Mouse (Mus musculus) CH12.LX (cell line): ENCODE measurements around the gene Atg5. TPM values are rescaled to one million over a fixed set of nuclear protein-coding genes. Genes with fewer than 3 reads are reported as not detected.

Experiments used
- DNase-seq: peaks from one replicate; pipeline ENCODE4 v3.0.0-alpha.2; 2013; ENCODE audit errors: extremely low read depth
- H3K27ac ChIP-seq: 2 replicates; pipeline ENCODE4 v1.5.1; 2012; ENCODE audit warnings: low read depth, mild to moderate bottlenecking, control low read depth, moderate library complexity; ENCODE audit not compliant: insufficient read depth
- H3K27me3 ChIP-seq: replicated peaks from 2 replicates; pipeline ENCODE3; 2012; ENCODE audit warnings: inconsistent platforms
- H3K36me3 ChIP-seq, 2 experiments: replicated peaks in 1 of 2; 2 replicates each; pipeline versions ENCODE3 to v1.6.1; 2012; ENCODE audit warnings: inconsistent platforms in 1 of 2, low read length in 1 of 2, mild to moderate bottlenecking in 1 of 2, mixed read lengths in 1 of 2, moderate library complexity in 1 of 2; ENCODE audit not compliant: control insufficient read depth in 1 of 2, insufficient read depth in 1 of 2
- H3K4me1 ChIP-seq, 2 experiments: 2 replicates each; pipeline ENCODE4 v1.6.1; 2012; ENCODE audit warnings: inconsistent platforms in 1 of 2, moderate library complexity in 1 of 2; ENCODE audit not compliant: insufficient read depth in 2 of 2, control insufficient read depth in 1 of 2
- H3K4me2 ChIP-seq: 2 replicates; pipeline ENCODE4 v1.6.1; 2012; ENCODE audit warnings: low read depth, mild to moderate bottlenecking, control low read depth; ENCODE audit not compliant: poor library complexity, insufficient read depth, severe bottlenecking
- H3K4me3 ChIP-seq, 3 experiments: fragments of 150-350 bp in 1 of 3; sonication (generic) in 1 of 3; replicated peaks in 1 of 3; 2 replicates each; pipeline versions ENCODE3 to v1.5.1; 2011 to 2012; ENCODE audit warnings: low read depth in 2 of 3, low read length in 2 of 3, mild to moderate bottlenecking in 2 of 3, moderate library complexity in 2 of 3, control low read depth in 1 of 3, improper control_type of control experiment in 1 of 3, inconsistent platforms in 1 of 3, mixed read lengths in 1 of 3; ENCODE audit not compliant: poor library complexity in 1 of 3
- H3K79me2 ChIP-seq: replicated peaks from 2 replicates; pipeline ENCODE4 v1.6.1; 2012; ENCODE audit warnings: mild to moderate bottlenecking, moderate library complexity; ENCODE audit not compliant: control insufficient read depth, poor library complexity, insufficient read depth, severe bottlenecking; ENCODE audit errors: extremely low read depth
- H3K9ac ChIP-seq: 2 replicates; pipeline ENCODE4 v1.6.1; 2012; ENCODE audit warnings: low read depth, mild to moderate bottlenecking, control low read depth, moderate library complexity; ENCODE audit not compliant: insufficient read depth
- H3K9me3 ChIP-seq: replicated peaks from 2 replicates; pipeline ENCODE3; 2012; ENCODE audit warnings: low read length, inconsistent platforms, mixed read lengths
- BHLHE40 ChIP-seq: IDR thresholded peaks from 2 replicates; pipeline ENCODE4 v1.6.1; 2011; ENCODE audit warnings: mild to moderate bottlenecking, low read depth, low read length, improper control_type of control experiment
- CTCF ChIP-seq, 2 experiments: IDR thresholded peaks in 1 of 2; conservative IDR thresholded peaks in 1 of 2; 2 replicates each; pipeline ENCODE4 v1.5.1; 2011 to 2012; ENCODE audit warnings: low read depth in 2 of 2, low read length in 2 of 2, improper control_type of control experiment in 1 of 2, inconsistent platforms in 1 of 2, mild to moderate bottlenecking in 1 of 2, moderate library complexity in 1 of 2
- ELF1 ChIP-seq: IDR thresholded peaks from 2 replicates; pipeline ENCODE4 v1.6.1; 2014; ENCODE audit warnings: low read depth, mild to moderate bottlenecking, inconsistent platforms, low read length, improper control_type of control experiment
- EP300 ChIP-seq: IDR thresholded peaks from 2 replicates; pipeline ENCODE4 v1.6.1; 2011; ENCODE audit warnings: low read length, improper control_type of control experiment
- ETS1 ChIP-seq: conservative IDR thresholded peaks from 2 replicates; pipeline ENCODE4 v1.6.1; 2012; ENCODE audit warnings: low read depth, mild to moderate bottlenecking, inconsistent platforms, low read length, improper control_type of control experiment, moderate library complexity
- GABPA ChIP-seq: IDR thresholded peaks from 2 replicates; pipeline ENCODE4 v1.6.1; 2012; ENCODE audit warnings: low read depth, low read length, improper control_type of control experiment, inconsistent platforms; ENCODE audit not compliant: insufficient replicate concordance
- IRF4 ChIP-seq: IDR thresholded peaks from 2 replicates; pipeline ENCODE4 v1.6.1; 2014; ENCODE audit warnings: low read depth, mild to moderate bottlenecking, inconsistent platforms, low read length, improper control_type of control experiment
- JUN ChIP-seq: IDR thresholded peaks from 2 replicates; pipeline ENCODE4 v1.6.1; 2011; ENCODE audit warnings: low read depth, mild to moderate bottlenecking, low read length, improper control_type of control experiment, moderate library complexity; ENCODE audit not compliant: insufficient read depth
- JUND ChIP-seq: conservative IDR thresholded peaks from 2 replicates; pipeline ENCODE4 v1.6.1; 2011; ENCODE audit warnings: low read depth, low read length, improper control_type of control experiment
- KAT2A ChIP-seq: IDR thresholded peaks from 2 replicates; pipeline ENCODE4 v1.6.1; 2012; ENCODE audit warnings: low read length, improper control_type of control experiment, inconsistent platforms; ENCODE audit not compliant: insufficient replicate concordance
- MAZ ChIP-seq: IDR thresholded peaks from 2 replicates; pipeline ENCODE4 v1.6.1; 2012; ENCODE audit warnings: low read depth, mild to moderate bottlenecking, inconsistent platforms, low read length, improper control_type of control experiment, moderate library complexity
- NELFE ChIP-seq: IDR thresholded peaks from 2 replicates; pipeline ENCODE4 v1.6.1; 2011; ENCODE audit warnings: low read depth, low read length, improper control_type of control experiment
- NRF1 ChIP-seq: IDR thresholded peaks from 2 replicates; pipeline ENCODE4 v1.6.1; 2014; ENCODE audit warnings: low read depth, mild to moderate bottlenecking, inconsistent platforms, low read length, improper control_type of control experiment, moderate library complexity
- POLR2A ChIP-seq: IDR thresholded peaks from 2 replicates; pipeline ENCODE4 v1.6.1; 2011; ENCODE audit warnings: low read depth, mild to moderate bottlenecking, improper control_type of control experiment, low read length
- POLR2AphosphoS2 ChIP-seq: IDR thresholded peaks from 2 replicates; pipeline ENCODE4 v1.6.1; 2011; ENCODE audit warnings: low read depth, low read length, improper control_type of control experiment
- RAD21 ChIP-seq: IDR thresholded peaks from 2 replicates; pipeline ENCODE4 v1.6.1; 2011; ENCODE audit warnings: low read depth, mild to moderate bottlenecking, low read length, improper control_type of control experiment, moderate library complexity
- SIN3A ChIP-seq: IDR thresholded peaks from 2 replicates; pipeline ENCODE4 v1.6.1; 2012; ENCODE audit warnings: low read length, improper control_type of control experiment, inconsistent platforms
- TBP ChIP-seq: conservative IDR thresholded peaks from 2 replicates; pipeline ENCODE4 v1.6.1; 2011; ENCODE audit warnings: low read depth, low read length, improper control_type of control experiment
- TCF12 ChIP-seq: IDR thresholded peaks from 2 replicates; pipeline ENCODE4 v1.6.1; 2014; ENCODE audit warnings: low read depth, mild to moderate bottlenecking, inconsistent platforms, low read length, improper control_type of control experiment
- UBTF ChIP-seq: IDR thresholded peaks from 2 replicates; pipeline ENCODE4 v1.6.1; 2012; ENCODE audit warnings: low read depth, mild to moderate bottlenecking, inconsistent platforms, low read length, improper control_type of control experiment, moderate library complexity
- ZC3H11A ChIP-seq: IDR thresholded peaks from 2 replicates; pipeline ENCODE4 v1.6.1; 2012; ENCODE audit warnings: low read depth, mild to moderate bottlenecking, inconsistent platforms, low read length, improper control_type of control experiment
- ZKSCAN1 ChIP-seq: IDR thresholded peaks from 2 replicates; pipeline ENCODE4 v1.6.1; 2012; ENCODE audit warnings: low read depth, inconsistent platforms, low read length, improper control_type of control experiment, borderline replicate concordance
- ZMIZ1 ChIP-seq: IDR thresholded peaks from 2 replicates; pipeline ENCODE4 v1.6.1; 2012; ENCODE audit warnings: low read depth, mild to moderate bottlenecking, inconsistent platforms, low read length, improper control_type of control experiment
- dilution Hi-C: fragments of 300-500 bp; cut with MboI; formaldehyde crosslinking; loops from 2 replicates; pipeline ENCODE4 v1.14.3; 2020; ENCODE audit warnings: low sequenced_read_pairs; ENCODE audit not compliant: extremely low pct_unique_long_range_greater_than_20kb, extremely low pct_ligation_motif_present
- in situ Hi-C: fragments of 300-500 bp; cut with MboI; formaldehyde crosslinking; loops from 3 replicates; pipeline ENCODE4 v1.14.3; 2019; ENCODE audit warnings: low sequenced_read_pairs, low pct_ligation_motif_present, low pct_unique_long_range_greater_than_20kb, mixed read lengths
- polyA plus RNA-seq: library from polyadenylated mRNA; unstranded; fragments of >175 nt; gene quantifications from 2 replicates; pipeline ENCODE4 v1.2.1, GENCODE M21; 2012; ENCODE audit warnings: low read depth; ENCODE audit not compliant: insufficient read length
- total RNA-seq, 2 experiments: library from RNA; depleted of rRNA; stranded (reverse); fragments of 300-350 nt in 1 of 2; fragments of >200 nt in 1 of 2; gene quantifications; 2 replicates each; pipeline ENCODE4 v1.2.3; 2012 to 2014

Gene Atg5
- total and polyA plus RNA-seq, 3 experiments: 15.6 to 47.5 (median 34.7) TPM

DNA sequence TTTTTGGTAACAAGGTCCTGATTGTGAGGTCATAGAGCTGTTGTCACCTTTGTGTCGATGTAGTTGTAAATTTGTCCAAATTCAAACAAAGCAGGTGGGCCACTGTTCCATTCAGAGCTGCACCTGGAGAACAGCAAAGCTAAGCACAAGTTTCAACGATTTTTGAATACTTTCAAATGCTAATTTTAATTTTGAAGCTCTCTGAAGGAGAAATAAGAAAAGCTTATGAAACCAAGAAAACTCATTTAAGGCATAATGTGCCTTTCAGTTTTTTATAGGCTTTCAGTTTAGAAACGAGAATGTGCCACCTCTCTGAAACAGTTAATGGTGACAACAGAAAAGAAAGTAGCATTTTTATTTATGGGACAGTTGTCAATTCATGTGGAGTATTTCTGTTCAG is 36.7 kb downstream of the Atg5 start (continued):
- no peak for TF ChIP-seq RAD21
- TF ChIP-seq IRF4: peak; percentile 69; the same call in 1 of the 2 replicates
- peak; percentile 82 for TF ChIP-seq EP300
- TF ChIP-seq CTCF (conservative IDR thresholded peaks at IDR 0.05 in 1 of 2, IDR thresholded peaks at IDR 0.05 in 1 of 2; ENCODE audit: low read depth in 2 of 2, low read length in 2 of 2): no peak
- TF ChIP-seq NRF1: no peak
- peak; percentile 35 for TF ChIP-seq JUN
- TF ChIP-seq TBP: no peak
- TF ChIP-seq TCF12: peak; percentile 72
- TF ChIP-seq UBTF: no peak
- TF ChIP-seq BHLHE40: peak; percentile 75
- no peak for TF ChIP-seq ZC3H11A
- no peak for TF ChIP-seq POLR2AphosphoS2

DNA sequence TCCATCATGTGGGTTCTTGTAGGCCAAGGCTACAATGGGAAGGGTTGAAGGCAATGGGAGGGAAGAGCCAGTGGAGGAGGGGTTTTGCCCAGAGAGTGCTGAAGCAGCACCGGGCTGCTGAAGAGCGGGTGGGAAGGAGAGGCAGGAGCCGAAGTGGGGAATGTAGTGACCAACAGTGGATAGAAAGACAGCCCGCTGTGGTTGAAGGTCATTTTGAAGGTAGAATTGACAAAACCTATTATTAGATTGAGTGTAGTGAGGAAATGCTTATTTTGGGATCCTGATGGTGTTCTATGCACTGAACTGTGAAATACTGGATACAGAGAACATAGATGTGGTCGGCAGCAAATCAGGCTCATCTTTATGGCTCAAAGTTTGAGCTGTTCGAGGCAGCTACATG is 38.1 kb downstream of the Atg5 start:
- Histone ChIP-seq H3K27ac (no peak overlapping the region), H3K9me3 (no peaks in the 10 kb centered on the region), H3K9ac (no peak overlapping the region), H3K36me3 (peaks cover 14 to 47% of the 10 kb centered on the region in 2 experiments), H3K4me3 (no peak overlapping the region), H3K79me2 (no peaks in the 10 kb centered on the region; the same call in 1 of the 2 replicates), H3K4me2 (no peak overlapping the region), H3K27me3 (no peaks in the 10 kb centered on the region), H3K4me1 (peaks cover 13 to 48% of the 10 kb centered on the region in 2 experiments)
- TF ChIP-seq POLR2A (no peak), NRF1 (no peak), ZKSCAN1 (no peak), GABPA (no peak), ETS1 (no peak), SIN3A (no peak), NELFE (no peak)
- no peak for DNase-seq
- in situ Hi-C loops: loop anchor here (10.0 kb wide), 1 partner anchor 698 kb away; no protein-coding TSS in a partner anchor
- dilution Hi-C loops: no loop called here

DNA sequence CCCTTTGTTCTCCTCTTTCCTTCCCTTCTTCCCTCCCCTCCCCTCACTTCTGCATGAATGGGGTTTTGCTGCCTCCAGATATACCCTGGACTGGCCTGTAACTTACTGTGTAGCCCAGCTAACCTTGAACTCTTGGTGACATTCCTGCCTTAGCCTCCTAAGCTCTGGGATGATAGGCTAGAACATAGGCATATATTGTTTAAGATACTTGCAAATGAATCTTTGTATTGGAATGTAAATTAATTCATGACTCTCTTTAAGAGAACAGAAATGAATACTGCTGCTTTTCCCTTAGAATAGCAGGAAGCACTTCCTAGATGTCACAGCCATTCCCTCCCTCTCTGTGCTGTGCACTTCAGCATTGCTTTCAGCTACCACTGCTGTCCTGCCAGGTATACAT is 40.1 kb downstream of the Atg5 start:
- Histone ChIP-seq H3K79me2 (no peaks in the 10 kb centered on the region), H3K4me1 (peaks cover 13 to 46% of the 10 kb centered on the region in 2 experiments), H3K36me3 (peaks cover 14 to 52% of the 10 kb centered on the region in 2 experiments), H3K4me3 (no peak overlapping the region), H3K27me3 (no peaks in the 10 kb centered on the region), H3K27ac (no peak overlapping the region), H3K4me2 (no peak overlapping the region), H3K9ac (no peak overlapping the region), H3K9me3 (no peaks in the 10 kb centered on the region)
- DNase-seq: no peak
- TF ChIP-seq KAT2A (no peak), ETS1 (no peak), POLR2AphosphoS2 (no peak), GABPA (no peak), UBTF (no peak), IRF4 (no peak), JUND (no peak), ZMIZ1 (no peak), MAZ (no peak), ELF1 (no peak)
- in situ Hi-C loops (loop anchor here (10.0 kb wide), 1 partner anchor 697 kb away; no protein-coding TSS in a partner anchor), dilution Hi-C loops (no loop called here)
